Mouse (Mus musculus): ENCODE measurements around the gene Capn11.

The Capn11 gene

DNA sequence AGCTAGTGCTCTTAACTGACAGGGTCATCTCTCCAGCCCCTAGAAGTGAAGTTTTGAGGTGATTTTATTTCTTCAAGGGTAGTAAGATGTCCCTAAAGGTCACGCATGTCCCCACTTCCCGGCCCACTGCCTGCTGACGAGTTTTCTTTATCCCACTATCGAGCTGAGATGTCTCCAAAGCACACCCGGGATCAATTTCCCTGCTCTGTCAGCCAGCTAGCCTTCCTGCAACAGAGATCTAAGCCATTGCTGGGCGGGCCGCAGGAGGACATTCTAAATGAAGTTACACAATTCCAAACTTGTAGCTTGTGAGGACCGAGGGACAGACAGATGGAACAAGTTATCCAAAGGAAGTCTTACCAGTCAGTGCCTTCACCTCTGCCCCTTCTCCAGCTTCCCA is 58.9 kb downstream of the Capn11 start:
- no peak for DNase-seq (ENCODE audit: extremely low read depth, low read depth, low spot score)

DNA sequence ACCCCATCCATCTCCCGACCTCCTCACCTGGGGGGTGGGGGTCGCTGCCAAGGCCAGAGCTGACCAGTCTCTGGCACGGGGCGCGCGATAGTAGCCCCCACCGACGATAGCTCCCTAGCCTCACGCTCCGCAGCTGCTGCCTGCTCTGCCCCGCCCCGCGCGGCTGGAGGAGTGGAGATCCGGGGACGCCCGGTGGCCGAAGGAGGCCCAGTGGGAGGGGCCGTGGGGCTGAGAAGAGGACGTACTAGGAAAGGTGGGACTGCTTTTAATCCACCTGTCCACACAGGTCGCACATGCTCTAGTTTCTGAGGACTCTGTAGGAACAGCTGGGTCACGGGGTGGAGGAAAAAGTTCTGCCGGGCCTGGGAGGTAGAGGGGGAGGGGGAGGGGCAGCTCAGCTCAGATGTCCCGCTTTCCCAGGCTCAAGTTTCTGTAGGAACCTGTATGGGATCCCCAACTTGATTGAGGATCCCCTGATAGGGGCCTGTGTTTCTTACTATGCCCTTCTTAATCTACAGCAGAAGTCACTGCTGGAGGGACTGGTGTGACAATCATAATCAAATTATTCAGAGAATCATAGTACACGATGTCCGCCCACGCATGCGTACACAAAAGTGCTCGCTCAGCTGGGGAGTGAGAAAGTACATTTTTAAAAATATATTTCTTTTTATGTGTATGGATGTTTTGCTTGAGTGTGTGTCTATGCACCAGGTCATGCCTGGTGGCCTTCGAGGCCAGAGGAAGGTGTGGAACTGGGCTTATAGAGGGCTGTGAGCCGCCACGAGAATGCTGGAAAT is 59.5 kb downstream of the Capn11 start, which contains the start of gene Slc29a1:
Gene Slc29a1 (minus strand): TSS at position 161 of the 797 bp plus-strand sequence.
- no peak for DNase-seq (ENCODE audit: extremely low read depth, low read depth, low spot score)

DNA sequence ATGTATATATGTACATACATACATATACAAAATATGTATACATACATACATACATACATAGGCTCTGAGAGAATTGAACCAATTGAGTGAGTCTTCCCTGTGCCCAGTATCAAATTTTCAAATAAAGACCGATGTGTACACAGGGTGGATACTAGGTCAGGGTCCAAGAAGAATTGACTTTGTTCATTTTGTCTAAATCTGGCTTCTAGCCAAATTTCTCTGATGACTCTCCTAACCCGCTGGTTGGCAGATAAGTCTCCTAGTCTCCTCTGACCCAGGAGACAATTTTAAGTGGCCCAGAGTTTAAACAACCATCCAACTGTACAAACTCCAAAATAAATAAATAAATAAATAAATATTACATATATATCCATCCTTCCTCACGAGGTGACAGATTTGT is 60.2 kb downstream of the Capn11 start:
- DNase-seq (ENCODE audit: extremely low read depth, low read depth, low spot score): no peak

DNA sequence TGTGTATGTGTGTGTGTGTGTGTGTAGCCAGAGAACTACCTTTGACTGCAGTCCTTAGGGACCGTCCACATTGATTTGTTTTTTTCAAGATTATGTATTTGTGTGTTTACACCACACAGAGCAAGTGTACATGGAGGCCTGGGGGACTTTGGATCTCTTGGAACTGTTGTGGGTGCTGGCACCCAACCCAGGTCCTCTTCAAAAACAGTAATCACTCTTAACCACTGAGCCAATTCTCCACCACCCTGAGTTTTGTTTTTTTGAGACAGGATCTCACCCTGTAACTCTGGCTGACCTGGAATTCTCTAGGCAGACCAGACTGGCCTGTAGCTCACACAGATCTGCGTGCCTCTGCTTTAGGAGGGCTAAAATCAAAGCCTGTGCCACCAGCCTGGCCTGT is 60.7 kb downstream of the Capn11 start:
- no peak for DNase-seq (ENCODE audit: extremely low read depth, low read depth, low spot score)

DNA sequence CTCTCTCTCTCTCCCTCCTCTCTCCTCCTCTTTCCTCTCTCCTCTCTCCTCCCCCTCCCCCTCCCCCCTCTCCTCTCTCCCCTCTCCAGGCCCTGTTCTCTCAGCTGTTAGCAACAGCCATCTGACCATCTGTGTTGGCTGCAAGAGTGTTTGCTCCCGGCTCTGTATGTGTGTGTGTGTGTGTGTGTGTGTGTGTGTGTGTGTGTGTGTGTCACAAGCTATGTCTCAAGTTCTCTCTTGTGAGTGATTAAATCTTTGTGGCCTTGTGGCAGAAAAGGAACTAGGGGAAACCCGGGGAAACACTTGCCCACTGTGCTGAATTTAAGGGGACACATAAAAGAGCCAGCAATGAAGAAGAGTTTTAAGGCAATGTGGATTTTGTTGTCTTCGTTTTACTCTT is 61.3 kb downstream of the Capn11 start:
- no peak for DNase-seq (ENCODE audit: extremely low read depth, low read depth, low spot score)

DNA sequence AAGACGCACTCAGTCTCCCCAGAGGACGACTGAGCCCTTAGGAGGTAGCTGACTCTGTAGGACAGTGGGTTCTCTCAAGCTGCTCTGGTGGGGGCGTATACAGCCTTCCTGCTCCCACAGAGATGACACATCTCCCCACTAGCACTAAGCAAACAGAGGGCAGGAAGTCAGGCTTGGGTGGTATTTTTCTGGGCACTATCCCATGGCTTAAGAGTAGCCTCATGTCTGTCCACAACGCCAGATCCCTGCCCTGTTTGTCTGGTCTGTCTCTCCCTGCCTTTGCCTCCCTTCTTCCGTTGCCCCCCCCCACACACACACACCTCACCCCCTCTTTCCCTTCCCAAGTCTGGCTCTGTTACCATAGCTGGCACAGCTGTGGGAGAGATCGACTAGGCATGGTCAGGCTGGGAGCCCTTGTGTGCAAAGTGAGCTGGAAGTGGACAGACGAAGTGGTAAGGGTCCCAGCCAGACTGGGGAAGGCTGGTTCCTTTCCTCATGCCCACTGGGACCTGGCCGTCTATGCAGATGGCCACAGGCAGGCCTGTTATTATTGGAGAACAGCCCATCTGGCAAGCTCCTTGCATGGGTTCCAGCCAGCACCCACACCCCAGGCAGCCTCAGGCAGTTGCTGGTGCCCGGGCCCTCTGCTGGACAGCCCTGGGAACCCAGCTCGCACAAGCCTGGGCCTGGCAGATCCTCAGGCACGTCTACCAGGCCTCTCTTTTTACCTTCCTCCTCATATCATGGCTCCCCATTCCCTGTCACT is 62.3 kb downstream of the Capn11 start:
- no peak for DNase-seq (ENCODE audit: extremely low read depth, low read depth, low spot score)

DNA sequence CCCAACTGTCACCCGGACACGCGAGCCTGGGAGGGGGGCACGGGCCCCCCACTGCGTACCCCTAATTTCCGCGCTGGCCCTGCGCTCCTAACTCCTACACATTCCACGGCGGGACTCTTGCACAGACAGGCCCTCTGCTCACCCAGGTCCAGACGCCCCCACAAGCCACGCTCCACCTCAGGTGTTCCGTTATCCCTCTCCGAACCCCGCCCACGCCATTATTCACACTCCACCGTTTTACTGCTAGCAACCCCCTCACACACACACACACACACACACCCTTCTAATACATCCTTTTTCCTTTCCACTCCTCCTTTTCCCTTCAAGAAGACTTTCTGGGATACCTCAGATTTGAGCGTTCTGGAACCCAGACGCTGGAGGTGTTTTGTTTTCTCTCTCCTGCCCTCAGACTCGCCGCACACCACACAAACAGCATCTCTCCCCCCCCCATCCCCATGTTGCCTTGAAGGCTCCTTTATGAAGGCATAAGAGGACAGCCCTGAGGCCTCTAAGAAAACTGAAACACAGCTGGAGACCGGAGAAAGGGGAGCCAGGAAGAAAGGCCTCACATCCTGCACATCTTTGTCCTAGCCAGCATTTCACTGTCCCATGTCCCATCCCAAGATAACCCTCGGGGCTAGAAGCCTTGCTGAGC is 63.3 kb downstream of the Capn11 start:
- DNase-seq (ENCODE audit: extremely low read depth, low read depth, low spot score): no peak

DNA sequence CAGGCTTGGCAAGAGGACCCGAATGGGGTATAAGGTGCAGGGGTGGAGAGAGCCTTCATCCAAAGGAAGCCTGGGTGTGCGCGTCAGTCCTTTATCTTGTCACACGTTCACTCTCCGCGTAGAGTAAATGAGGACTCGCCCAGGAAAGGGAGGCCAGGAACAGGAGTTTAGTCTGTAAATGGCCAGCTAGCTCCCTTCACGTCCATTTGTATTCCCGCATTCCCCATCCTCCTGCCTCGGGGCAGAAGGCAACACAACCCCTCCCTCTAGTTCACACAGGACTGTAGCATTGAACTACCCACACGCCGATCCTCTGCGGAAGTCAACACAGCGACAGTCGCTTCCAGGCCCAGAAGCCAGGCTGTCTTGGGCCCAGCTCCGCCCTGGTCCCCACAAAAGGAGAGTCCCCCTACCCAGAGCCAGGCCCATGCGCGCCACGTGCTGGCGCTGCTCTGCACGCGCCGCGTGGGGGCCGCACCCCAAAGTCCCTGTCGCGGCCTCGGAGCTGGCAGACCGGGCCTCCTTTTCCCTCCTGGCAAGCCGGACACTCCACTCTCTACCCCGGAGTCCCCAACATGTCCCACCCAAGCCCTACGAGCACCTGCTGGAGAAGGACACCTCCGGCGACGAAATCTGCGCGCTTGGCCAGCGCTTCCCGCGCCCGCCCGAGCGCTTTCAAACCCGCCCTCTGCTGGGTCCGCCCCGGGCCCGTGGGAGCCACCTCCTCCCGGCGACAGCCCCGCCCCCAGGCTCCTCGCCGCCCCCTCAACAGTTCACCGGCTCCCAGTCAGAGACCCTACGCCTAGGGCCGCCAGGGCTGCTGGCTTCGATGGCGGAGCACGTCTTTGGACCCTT is 64.0 kb downstream of the Capn11 start:
- no peak for DNase-seq (ENCODE audit: extremely low read depth, low read depth, low spot score)

DNA sequence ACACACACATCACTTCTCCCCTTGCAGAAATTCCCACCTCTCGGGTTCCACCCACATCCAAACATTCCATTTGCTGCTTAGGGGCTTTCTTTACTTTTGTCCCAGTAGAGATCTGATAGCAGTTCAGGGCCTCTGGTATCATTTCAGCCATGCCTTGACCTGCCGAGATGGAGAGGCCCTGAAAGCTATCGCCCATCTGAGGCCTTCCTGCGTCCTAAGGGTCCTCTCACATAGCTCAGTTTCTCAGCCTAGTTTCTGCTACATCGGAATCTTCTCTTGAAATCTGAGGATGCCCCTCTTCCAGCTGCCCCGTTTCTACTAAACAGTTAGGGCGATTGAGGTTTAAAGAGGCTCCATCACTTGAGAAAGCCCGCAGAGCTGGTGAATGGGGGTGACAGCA is 64.9 kb downstream of the Capn11 start:
- no peak for DNase-seq (ENCODE audit: extremely low read depth, low read depth, low spot score)

DNA sequence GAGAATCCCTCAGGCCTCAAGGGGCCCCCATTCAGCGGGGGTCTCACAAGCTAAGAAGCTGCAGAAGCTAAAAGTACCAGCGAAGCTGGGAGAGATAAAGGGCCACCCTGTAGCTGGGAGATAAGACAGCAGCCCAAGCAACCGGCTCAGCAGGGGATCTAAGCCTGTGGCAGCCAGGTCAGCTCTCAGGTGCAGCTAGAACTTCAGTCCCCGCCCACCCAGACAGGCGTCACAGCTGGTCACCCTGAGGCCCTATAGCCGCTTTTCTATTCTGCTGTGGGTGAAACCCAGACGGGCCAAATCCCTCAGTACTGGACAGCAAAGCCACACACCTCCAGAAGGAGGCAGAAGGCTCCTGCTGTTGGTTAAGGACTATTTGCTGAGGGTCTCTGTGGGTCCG is 65.6 kb downstream of the Capn11 start:
- DNase-seq (ENCODE audit: extremely low read depth, low read depth, low spot score): no peak

DNA sequence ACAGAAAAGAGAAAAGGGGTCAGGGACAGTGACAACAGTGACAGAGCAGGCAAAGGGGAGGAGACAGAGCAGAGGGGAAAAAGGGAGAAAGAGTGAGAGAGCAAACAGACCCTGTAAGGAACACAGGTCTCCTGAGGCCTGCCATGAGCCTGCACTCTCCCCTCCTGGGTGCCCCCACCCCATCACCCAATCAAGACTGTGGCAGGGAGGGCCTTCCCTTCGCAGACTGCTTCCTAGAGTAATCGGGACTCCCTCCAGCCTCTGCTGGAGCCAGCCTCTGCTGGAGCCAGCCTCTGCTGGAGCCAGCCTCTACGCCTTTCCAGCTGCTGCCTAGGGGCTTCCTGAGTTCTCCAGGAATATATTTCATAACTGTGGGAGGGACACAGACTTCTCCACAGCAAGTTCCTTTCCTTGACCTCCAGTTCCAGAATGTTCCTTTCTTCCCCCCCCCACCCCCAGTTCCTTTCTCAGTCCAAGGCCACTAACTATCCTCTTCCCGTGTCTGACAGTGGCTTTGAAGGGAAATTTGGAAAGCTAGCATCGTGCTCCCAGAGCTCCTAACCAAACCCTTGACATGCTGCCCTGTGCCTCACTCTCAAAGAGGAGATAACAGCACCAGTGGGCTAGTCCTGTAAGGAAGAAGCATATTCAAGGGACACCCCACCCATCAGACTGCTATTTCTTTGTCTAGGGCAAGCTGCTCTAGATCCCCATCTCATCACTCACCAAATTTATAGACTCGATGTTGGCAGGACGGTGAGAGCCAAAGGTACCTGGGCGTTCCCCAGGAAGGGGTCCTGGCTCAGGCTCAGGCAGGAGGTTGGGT is 66.3 kb downstream of the Capn11 start:
- no peak for DNase-seq (ENCODE audit: extremely low read depth, low read depth, low spot score)

DNA sequence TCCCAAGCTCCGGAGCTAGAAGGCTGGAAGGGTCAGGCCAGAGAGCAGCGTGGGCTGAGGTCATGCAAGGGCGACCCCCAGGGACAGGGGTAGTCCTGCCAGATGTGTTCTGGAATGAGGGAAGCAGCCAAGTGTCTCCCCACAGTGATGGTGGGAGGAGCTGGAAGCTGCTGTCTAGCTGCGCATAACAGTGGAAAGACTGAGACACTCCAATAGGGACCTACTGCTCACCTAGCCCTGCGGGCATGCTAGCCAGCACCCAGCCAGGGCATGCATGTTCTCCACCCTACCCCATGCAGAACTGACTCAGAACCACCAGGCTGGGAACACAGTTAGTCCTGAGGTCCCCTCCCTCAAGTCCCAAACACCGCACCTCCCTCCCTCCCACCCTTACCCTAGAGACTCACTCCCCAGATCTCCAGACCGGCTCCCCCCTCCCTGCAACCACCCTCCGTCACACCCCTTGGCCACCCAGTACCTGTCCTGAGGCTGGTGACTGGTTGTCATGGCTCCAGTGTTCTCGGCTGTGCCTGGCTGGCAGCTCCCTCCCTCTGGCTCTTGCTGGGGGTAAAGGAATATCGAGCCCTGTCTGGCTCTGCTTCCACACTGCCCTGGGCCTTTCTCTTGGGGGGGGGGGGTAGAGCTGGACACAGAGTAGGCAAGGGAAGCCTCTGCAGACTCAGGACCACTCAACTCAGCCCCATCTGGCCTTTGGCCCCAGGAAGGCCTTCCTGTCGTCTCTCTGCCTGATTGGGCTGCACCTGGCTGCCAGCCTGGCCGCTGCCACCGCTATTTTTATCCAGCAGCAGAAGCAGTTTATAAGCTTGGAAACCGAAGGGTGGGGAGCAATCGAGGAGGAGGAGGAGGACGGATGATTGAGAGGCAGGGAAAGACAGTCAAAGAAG is 67.2 kb downstream of the Capn11 start:
- no peak for DNase-seq (ENCODE audit: extremely low read depth, low read depth, low spot score)

DNA sequence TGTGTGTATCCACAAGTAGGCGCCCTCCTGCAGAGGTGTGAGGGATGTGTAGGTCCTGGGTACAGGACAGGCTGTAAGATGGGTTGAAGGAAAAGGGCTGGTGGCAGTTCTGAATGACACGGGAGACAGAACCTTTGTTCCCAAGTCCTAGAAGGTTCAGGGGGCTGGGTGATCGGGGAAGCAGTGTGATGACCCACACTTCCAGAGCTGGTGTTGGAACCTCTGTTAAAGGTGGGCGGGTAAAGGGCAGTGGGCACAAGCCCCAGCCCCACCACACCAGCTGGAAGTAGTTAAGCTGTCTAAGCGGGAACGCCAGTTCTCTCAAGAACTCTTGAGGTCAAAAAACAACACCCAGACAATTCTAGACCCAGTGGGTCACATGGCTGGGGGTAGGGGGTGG is 68.7 kb downstream of the Capn11 start:
- DNase-seq (ENCODE audit: extremely low read depth, low read depth, low spot score): no peak

DNA sequence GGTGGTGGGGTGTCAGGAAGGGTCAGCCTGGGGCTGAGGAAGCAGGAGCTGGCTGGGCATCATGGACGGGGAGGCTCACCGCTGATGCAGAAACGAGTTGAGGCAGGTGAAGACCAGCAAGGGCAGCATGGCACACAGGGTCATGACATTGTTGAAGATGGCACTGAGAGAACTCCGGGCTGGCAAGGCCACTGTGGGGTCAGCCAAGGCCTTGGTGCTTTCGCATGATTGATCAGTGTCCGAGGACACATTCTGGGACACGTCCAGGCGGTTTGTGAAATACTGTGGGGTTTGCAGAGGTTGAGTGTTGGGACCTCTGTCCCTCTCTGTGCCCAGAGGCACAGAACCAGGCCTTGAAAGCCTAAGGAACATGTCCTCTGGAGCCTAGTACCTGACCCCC is 69.3 kb downstream of the Capn11 start:
- no peak for DNase-seq (ENCODE audit: extremely low read depth, low read depth, low spot score)

DNA sequence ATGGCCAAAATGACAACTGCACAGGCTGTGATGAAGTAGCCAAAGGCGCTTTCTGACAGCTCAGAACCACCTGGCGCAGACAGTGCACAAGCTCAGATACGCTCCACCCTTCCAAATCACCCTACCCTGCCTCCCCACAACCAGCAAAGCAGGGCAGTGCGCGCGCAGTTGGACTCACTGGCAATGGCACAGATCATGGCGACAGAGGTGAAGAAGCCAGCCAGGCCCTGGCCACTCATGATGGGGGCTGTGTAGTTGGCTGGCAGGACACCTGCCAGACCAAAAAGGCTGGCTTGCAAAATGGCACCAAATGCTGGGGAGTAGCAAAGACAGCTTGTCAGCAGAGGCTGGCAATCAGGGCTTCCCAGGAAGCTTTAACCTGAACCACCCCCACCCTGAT is 69.9 kb downstream of the Capn11 start:
- no peak for DNase-seq (ENCODE audit: extremely low read depth, low read depth, low spot score)

DNA sequence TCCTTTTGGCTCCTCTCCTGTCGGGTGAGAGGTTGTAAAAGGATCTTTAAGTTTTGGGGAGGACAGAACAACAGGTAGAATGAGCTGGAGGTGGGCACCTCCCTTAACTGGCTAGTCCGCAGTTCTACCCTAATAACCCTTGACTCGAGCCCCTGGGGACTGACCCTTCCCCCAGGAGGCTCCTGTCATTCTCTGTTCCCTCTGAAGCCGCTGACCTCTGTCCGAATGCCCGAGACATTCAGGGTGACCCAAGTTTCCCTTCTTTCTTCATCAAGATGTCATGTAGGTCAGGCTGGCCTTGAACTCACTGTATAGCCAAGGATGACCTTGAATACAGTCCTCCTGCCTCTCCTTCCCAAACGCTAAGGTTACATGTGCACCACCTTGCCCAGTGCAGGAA is 70.8 kb downstream of the Capn11 start:
- DNase-seq (ENCODE audit: extremely low read depth, low read depth, low spot score): no peak

DNA sequence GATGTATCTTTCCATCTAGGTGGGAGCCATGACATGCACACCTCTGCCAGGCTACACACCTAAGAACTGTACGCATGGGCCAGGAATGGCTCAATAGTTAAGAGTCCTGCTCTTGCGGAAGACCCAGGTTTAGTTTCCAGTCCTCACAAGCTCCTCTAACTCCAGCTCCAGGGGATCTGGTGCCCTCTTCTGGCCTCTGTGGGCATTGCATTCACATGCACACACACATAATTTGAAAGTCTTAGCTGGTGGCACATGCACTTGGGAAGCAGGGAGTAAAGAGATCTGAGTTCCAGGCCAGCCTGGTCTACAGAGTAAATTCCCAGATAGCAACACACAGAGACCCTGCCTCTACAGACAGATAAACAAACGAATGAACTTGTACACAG is 72.7 kb downstream of the Capn11 start:
- no peak for DNase-seq (ENCODE audit: extremely low read depth, low read depth, low spot score)

DNA sequence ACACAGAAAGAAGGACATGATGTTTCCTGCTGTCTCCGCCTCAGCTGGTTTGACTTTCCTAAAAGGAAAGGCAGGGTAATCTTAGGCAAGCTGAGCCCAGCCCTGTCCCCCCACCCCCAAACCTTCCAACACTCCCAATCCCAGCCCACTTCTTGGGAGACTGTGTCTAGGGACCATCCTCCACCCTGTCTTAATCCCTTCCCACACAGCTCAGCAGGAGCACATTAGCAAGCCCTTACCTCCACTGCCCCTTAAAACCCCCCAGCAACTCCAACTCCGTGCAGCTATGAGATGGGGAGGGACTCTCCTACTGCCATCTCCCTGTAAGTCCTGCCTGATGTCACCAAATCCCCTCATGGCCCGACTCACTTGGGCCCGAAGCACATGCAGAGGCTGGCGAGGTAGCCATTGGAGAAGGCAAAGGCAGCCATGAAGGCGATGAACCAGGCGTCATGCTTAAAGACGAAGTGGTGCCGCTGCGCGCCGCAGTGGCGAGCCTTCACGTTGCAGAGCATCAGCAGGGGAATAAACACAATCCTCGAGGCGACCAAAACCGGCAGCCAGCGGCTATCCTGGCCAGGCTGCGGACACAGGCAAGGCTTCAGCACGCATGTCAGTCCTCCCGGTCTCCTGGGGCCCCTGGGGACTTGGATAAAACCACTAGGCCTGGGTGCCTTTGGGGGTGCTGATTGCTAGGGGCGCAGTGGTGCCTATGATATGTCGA is 73.2 kb downstream of the Capn11 start:
- no peak for DNase-seq (ENCODE audit: extremely low read depth, low read depth, low spot score)

All from fat pad, adult 2 months (tissue).